Mouse (Mus musculus) layer of hippocampus, adult 6 months (tissue): Measurements from ENCODE around the gene Hacd1. TPM values are rescaled to one million over a fixed set of nuclear protein-coding genes. Genes with fewer than 3 reads are reported as not detected.

Experiments used
- long read RNA-seq, 2 experiments: library from polyadenylated mRNA; unstranded; transcript quantifications; one replicate each; pipeline ENCODE4 v2.0.0; 2019 to 2020
- polyA plus RNA-seq: library from polyadenylated mRNA; unstranded; fragments of <200 nt; fragmentation: Nextera tagmentation; gene quantifications from 2 replicates; pipeline ENCODE4 v1.2.3, GENCODE M21; 2021

Gene Hacd1
- 22.5 and 22.8 TPM in 2 replicates for polyA plus RNA-seq
- long read RNA-seq, experiment 1, partial matches to known transcripts, result 1 of 23 reads
- long read RNA-seq, experiment 1, other reads (novel, unspliced or antisense), result 22 of 23 reads
- long read RNA-seq, experiment 2, partial matches to known transcripts, result 0 of 9 reads
- long read RNA-seq, experiment 2, other reads (novel, unspliced or antisense), result 9 of 9 reads

GRCm38 (mm10) chr2:14055566-14056331 lies at the start of gene Hacd1:
Hacd1 (minus strand) TSS chr2:14056135.

GRCm38 (mm10) chr2:14073362-14074220 lies 17.7 kb upstream of the Hacd1 start, which contains the start of gene Stam:
Stam (plus strand) TSS chr2:14074098.

Other genes with a start within 250 kb of the Hacd1 start
- 60.3 and 60.9 TPM in 2 replicates for gene Stam, start 18.0 kb upstream of the Hacd1 start, polyA plus RNA-seq
- gene Tmem236, start 118.4 kb upstream of the Hacd1 start, polyA plus RNA-seq, result 0.04 and 0.05 TPM in 2 replicates
- gene Mrc1, start 173.3 kb upstream of the Hacd1 start, polyA plus RNA-seq, result 0.58 and 0.77 TPM in 2 replicates